Mouse (Mus musculus) testis, adult 2 months (tissue): ENCODE data around the gene Tbc1d4. TPM values are rescaled to one million over a fixed set of nuclear protein-coding genes. Genes with fewer than 3 reads are reported as not detected.

Experiments
- H3K27ac ChIP-seq: fragments of 200-500 bp; 2 replicates; pipeline ENCODE4 v1.5.1; 2012; ENCODE audit warnings: low read depth, low read length; ENCODE audit not compliant: control insufficient read depth, insufficient read depth
- H3K27me3 ChIP-seq: fragments of 200-500 bp; 2 replicates; pipeline ENCODE4 v1.6.1; 2012; ENCODE audit warnings: mild to moderate bottlenecking, low read length, moderate library complexity; ENCODE audit not compliant: control insufficient read depth, insufficient read depth
- H3K36me3 ChIP-seq: fragments of 200-500 bp; 2 replicates; pipeline ENCODE4 v1.6.1; 2012; ENCODE audit warnings: mild to moderate bottlenecking, low read length; ENCODE audit not compliant: control insufficient read depth, insufficient read depth
- H3K4me1 ChIP-seq: fragments of 200-500 bp; 2 replicates; pipeline ENCODE4 v1.6.1; 2012; ENCODE audit warnings: low read length; ENCODE audit not compliant: control insufficient read depth, insufficient read depth
- H3K4me3 ChIP-seq: fragments of 200-500 bp; 2 replicates; pipeline ENCODE4 v1.5.1; 2012; ENCODE audit warnings: low read depth, mild to moderate bottlenecking, low read length, moderate library complexity, mixed read lengths; ENCODE audit not compliant: control insufficient read depth
- CTCF ChIP-seq: fragments of 200-500 bp; IDR thresholded peaks from 2 replicates; pipeline ENCODE4 v1.5.1; 2012; ENCODE audit warnings: low read depth, mild to moderate bottlenecking, inconsistent platforms, low read length, moderate library complexity; ENCODE audit not compliant: control insufficient read depth, insufficient read depth, insufficient replicate concordance
- POLR2A ChIP-seq: fragments of 200-500 bp; IDR thresholded peaks from 2 replicates; pipeline ENCODE4 v1.6.1; 2012; ENCODE audit warnings: low read depth, mild to moderate bottlenecking, inconsistent platforms, low read length, moderate library complexity; ENCODE audit not compliant: control insufficient read depth
- polyA plus RNA-seq: library from polyadenylated mRNA; depleted of rRNA; stranded (reverse); fragments of >200 nt; gene quantifications from 2 replicates; pipeline ENCODE4 v1.2.3, GENCODE M21; 2012

Tbc1d4 gene
- polyA plus RNA-seq, 1 experiment, result 2.2 TPM

DNA sequence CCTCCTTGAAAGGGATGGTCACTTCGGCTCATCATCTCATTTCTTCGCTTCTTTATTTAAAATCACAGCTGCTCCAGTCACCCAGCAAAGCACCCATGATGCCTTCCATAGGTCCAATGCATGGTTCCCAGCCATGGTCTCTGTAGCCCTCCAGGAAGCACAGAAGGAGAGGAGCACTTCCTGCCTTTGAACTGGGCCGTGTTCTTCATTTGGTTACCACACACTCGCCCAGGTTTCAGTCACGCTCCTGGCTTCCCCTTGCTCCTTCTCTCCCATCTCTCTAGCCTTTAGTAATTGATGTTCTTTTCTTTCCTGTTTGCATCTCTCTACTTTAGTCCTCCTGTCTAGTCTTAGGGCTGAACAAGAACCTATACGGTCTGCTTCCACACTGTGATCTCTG, 79.8 kb downstream of the Tbc1d4 start:
- no peaks in the 10 kb centered on the region for H3K27me3 ChIP-seq
- H3K4me3 ChIP-seq, result no peak overlapping the region
- no peak overlapping the region for H3K27ac ChIP-seq
- no peaks in the 10 kb centered on the region for H3K36me3 ChIP-seq
- no peaks in the 10 kb centered on the region for H3K4me1 ChIP-seq
- no peak for TF ChIP-seq CTCF
- no peak for TF ChIP-seq POLR2A

DNA sequence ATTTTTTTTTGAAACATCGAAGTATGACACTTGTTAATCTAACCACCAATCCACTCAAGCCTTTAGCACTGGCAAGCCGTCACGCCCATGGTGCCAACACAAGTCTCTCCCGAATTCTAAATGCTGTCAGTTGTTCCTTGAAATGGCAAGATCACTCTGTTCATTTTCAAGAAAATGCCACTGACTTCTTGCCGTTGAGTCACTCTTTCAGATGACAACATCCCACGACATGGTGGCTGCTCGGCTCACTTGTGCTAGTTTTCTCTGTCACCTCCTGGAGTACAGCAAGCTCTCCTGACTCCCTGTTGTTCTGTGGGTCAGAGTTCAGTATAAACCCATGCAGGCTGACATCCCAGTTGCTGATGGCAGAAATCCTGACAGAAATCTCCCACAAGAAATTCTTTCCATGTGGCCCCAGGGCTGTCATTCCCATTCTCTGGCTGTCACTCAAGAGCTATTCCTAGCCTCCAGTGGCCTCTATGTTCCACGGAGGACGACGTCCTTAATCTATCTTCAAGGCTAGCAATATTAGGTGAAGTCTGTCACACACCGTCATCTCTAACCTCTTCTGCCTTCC, 81.5 kb downstream of the Tbc1d4 start:
- Histone ChIP-seq H3K4me1 (no peaks in the 10 kb centered on the region), H3K4me3 (no peak overlapping the region), H3K36me3 (no peaks in the 10 kb centered on the region), H3K27ac (no peak overlapping the region), H3K27me3 (no peaks in the 10 kb centered on the region)
- TF ChIP-seq CTCF (no peak), POLR2A (no peak)

DNA sequence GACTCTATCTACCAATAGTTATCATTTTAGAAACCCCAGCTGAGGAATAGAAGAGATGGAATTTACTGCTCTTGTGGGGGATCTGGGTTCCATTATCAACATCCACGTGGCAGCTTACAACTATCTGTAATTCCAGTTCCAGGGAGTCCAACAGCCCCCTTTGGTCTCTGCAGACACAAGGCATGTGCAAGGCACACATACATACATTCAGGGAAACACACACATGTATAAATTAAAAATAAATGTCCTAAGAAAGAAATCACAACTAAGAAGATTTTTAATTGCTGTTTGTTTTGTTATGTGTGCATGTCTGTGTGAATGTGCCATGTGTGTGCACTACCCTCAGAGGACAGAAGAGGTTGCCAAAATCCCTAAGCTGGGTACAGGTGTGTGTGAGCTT, 82.5 kb downstream of the Tbc1d4 start:
- Histone ChIP-seq H3K27ac (no peak overlapping the region), H3K4me3 (no peak overlapping the region), H3K4me1 (no peaks in the 10 kb centered on the region), H3K36me3 (no peaks in the 10 kb centered on the region), H3K27me3 (no peaks in the 10 kb centered on the region)
- no peak for TF ChIP-seq POLR2A
- TF ChIP-seq CTCF, result no peak

DNA sequence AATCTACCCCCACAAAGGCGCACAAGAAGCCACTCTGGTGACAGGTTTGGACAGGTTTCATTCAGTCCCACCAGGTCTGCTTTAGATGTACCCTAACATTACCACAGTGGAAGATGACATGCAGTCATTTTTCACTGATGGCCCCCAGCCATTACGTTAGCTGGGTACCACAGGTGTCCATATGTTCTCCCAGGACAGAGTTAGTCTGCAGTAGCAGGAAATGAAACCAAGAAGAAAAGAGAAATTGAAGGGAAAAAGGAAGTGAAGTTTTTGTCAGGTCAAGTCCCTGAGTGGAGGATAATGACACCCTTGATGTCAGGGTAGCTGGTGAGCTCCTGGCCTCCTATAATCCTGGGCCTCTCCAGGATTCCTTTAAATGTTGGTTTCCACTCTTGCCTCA, 89.0 kb downstream of the Tbc1d4 start:
- Histone ChIP-seq H3K4me1 (no peaks in the 10 kb centered on the region), H3K4me3 (no peak overlapping the region), H3K36me3 (no peaks in the 10 kb centered on the region), H3K27ac (no peak overlapping the region), H3K27me3 (no peaks in the 10 kb centered on the region)
- TF ChIP-seq POLR2A, result no peak
- no peak for TF ChIP-seq CTCF

DNA sequence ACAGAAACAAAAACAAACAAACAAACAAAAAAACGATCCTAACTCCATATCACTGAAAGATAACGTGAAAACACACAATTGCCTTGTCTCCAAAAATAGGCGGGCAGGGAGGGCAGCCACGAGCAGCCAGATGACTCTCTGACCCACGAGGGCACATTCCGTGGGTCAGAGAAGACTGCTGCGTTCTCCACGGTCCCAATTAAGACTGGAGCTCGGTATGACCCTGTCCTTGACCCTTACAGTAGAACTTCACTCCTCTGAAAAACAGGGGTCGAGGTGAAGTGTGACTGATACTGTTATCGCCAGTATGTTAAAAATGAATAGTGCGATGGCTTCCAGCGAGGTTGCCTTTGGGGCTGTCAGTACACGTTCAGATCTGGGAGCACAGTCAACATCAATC, 90.7 kb downstream of the Tbc1d4 start:
- no peak for TF ChIP-seq CTCF
- TF ChIP-seq POLR2A, result no peak
- Histone ChIP-seq H3K27ac (peak overlapping the region; percentile 25; the same call in 1 of the 2 replicates), H3K4me1 (no peaks in the 10 kb centered on the region), H3K27me3 (no peaks in the 10 kb centered on the region), H3K36me3 (no peaks in the 10 kb centered on the region), H3K4me3 (no peak overlapping the region)

DNA sequence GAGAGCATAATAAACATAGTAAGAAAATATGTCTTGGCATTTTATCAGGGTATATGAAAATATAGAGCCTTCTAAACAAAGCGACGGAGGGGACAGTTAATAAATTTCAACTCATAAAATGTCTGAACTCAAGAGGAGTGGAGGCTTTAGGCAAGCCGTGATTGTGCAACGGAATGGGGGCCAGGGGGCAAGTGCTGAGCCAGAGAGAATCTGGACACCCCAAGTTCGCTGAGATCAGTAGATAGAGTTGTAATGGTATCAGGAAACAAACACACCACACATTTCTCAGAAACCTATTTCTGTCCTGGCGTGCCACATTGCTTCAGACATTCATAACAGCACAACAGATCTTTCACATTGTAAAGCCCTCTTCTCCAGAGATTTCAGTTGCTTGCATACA, 91.2 kb downstream of the Tbc1d4 start:
- no peaks in the 10 kb centered on the region for H3K27me3 ChIP-seq
- H3K27ac ChIP-seq, result no peak overlapping the region
- H3K4me1 ChIP-seq, result no peaks in the 10 kb centered on the region
- H3K36me3 ChIP-seq, result no peaks in the 10 kb centered on the region
- no peak for TF ChIP-seq CTCF
- TF ChIP-seq POLR2A, result no peak
- no peak overlapping the region for H3K4me3 ChIP-seq

DNA sequence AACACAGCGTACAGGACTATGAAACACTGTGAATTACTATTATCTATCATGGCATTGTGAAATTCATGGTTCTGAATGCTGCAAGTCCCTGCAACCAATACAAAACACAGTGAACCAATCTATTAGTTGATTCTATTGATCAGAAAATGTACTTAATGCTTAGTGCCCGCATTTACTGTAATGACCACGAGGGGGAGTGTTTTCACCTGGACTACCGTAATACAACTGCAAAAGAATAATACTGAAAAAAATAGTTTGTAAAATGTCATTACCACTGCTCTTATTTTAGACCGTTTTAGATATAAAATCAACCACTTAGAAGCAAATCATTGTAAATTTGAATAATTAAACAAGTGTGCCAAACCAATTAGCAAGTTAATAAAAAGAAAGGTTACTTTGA, 91.7 kb downstream of the Tbc1d4 start:
- Histone ChIP-seq H3K27me3 (no peaks in the 10 kb centered on the region), H3K36me3 (no peaks in the 10 kb centered on the region), H3K4me3 (no peak overlapping the region), H3K4me1 (no peaks in the 10 kb centered on the region), H3K27ac (no peak overlapping the region)
- TF ChIP-seq CTCF (no peak), POLR2A (no peak)

DNA sequence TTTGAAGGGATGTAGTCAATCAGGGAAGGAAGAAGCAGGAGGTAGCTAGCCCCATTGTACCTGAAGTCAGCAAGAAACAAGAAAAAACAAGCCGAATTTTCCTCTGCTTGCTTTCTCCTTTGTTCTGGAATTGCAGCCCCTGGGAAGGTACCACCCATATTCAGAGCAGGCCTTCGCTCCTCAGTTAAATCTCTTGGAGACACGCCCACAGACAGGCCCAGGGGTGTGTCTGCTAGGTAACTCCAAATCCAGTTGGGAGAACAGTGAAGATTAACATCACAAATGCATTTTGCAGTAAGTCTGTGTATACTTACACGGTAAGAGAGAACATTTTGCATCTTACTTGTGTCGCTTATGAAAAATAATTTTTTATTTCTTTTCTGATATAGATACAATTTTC, 92.1 kb downstream of the Tbc1d4 start:
- no peak overlapping the region for H3K27ac ChIP-seq
- H3K36me3 ChIP-seq, result no peaks in the 10 kb centered on the region
- H3K4me3 ChIP-seq, result no peak overlapping the region
- TF ChIP-seq POLR2A (no peak), CTCF (no peak)
- no peaks in the 10 kb centered on the region for H3K4me1 ChIP-seq
- no peaks in the 10 kb centered on the region for H3K27me3 ChIP-seq
